Mouse (Mus musculus) limb, embryonic 15.5 days (tissue): ENCODE data around the gene Trim37. TPM values are rescaled to one million over a fixed set of nuclear protein-coding genes. Genes with fewer than 3 reads are reported as not detected.

ENCODE experiments used
- ATAC-seq: fragments of 200-750 bp; cut with Nextera tagmentation; 2 replicates; pipeline ENCODE4 v1.8.0; 2017; ENCODE audit warnings: low read depth, moderate TSS enrichment; ENCODE audit not compliant: insufficient number of reproducible peaks, low FRiP score, low TSS enrichment
- H3K27ac ChIP-seq: fragments of 300-500 bp; sonication (generic); 2 replicates; pipeline ENCODE4 v1.5.1; 2015; ENCODE audit warnings: moderate library complexity, mild to moderate bottlenecking, inconsistent platforms
- H3K27me3 ChIP-seq: fragments of 300-500 bp; sonication (generic); 2 replicates; pipeline ENCODE4 v1.6.1; 2015; ENCODE audit warnings: inconsistent platforms
- H3K36me3 ChIP-seq: fragments of 300-500 bp; sonication (generic); 2 replicates; pipeline ENCODE4 v1.6.1; 2015; ENCODE audit warnings: inconsistent platforms
- H3K4me1 ChIP-seq: fragments of 300-500 bp; sonication (generic); 2 replicates; pipeline ENCODE4 v1.6.1; 2015; ENCODE audit warnings: inconsistent platforms
- H3K4me2 ChIP-seq: fragments of 300-500 bp; sonication (generic); 2 replicates; pipeline ENCODE4 v1.6.1; 2015; ENCODE audit warnings: mild to moderate bottlenecking, inconsistent platforms
- H3K4me3 ChIP-seq: fragments of 300-500 bp; sonication (generic); 2 replicates; pipeline ENCODE4 v1.5.1; 2015; ENCODE audit warnings: mild to moderate bottlenecking, inconsistent platforms
- H3K9ac ChIP-seq: fragments of 300-500 bp; sonication (generic); 2 replicates; pipeline ENCODE4 v1.6.1; 2015; ENCODE audit warnings: inconsistent platforms
- H3K9me3 ChIP-seq: fragments of 300-500 bp; sonication (generic); 2 replicates; pipeline ENCODE4 v1.6.1; 2016; ENCODE audit warnings: inconsistent platforms
- WGBS: fragments of 180-500 bp; shearing (Covaris S2); methylation state at CpG from one replicate; pipeline ENCODE4 v1.1.7; 2015; 5-methylcytosine and 5-hydroxymethylcytosine counted together
- polyA plus RNA-seq: library from polyadenylated mRNA; unstranded; fragments of >200 nt; fragmentation: Nextera tagmentation; extraction: Ambion mirVana; gene quantifications from 2 replicates; pipeline ENCODE4 v1.2.1, GENCODE M21; 2015

The Trim37 gene
- polyA plus RNA-seq: 19.1 and 23.7 TPM in 2 replicates

- peak within 1 kb of the TSS; percentile 89 for H3K4me3 ChIP-seq
- H3K9me3 ChIP-seq: no peaks in the 10 kb centered on the region
- peak; percentile 94 for ATAC-seq
- H3K4me1 ChIP-seq: 0 out of 2 replicates have a peak, but pooled peaks cover 14% of the 10 kb centered on the region
- H3K27ac ChIP-seq: peak within 1 kb of the TSS; percentile 88
- H3K9ac ChIP-seq: peak within 1 kb of the TSS; percentile 67
- under 1% methylated on average over 83 of the region's 105 CpGs for WGBS
- peaks cover 20% of the 10 kb centered on the region for H3K36me3 ChIP-seq
- H3K27me3 ChIP-seq: no peaks in the 10 kb centered on the region
- peak within 1 kb of the TSS; percentile 86 for H3K4me2 ChIP-seq
Measured at GRCm38 (mm10) chr11:87126824-87127816, at the start of gene Trim37. Gene Trim37 (plus strand): TSS chr11:87127077.

- WGBS: 76% methylated on average over 1 of the region's 1 CpGs
- Histone ChIP-seq H3K4me2 (no peak overlapping the region), H3K27ac (no peak overlapping the region), H3K4me3 (no peak overlapping the region), H3K27me3 (no peaks in the 10 kb centered on the region), H3K36me3 (peaks cover 53% of the 10 kb centered on the region), H3K9ac (no peak overlapping the region), H3K9me3 (no peaks in the 10 kb centered on the region), H3K4me1 (peaks cover 22% of the 10 kb centered on the region)
- no peak for ATAC-seq
Measured at GRCm38 (mm10) chr11:87083712-87084111, 43.2 kb upstream of the Trim37 start.

DNA sequence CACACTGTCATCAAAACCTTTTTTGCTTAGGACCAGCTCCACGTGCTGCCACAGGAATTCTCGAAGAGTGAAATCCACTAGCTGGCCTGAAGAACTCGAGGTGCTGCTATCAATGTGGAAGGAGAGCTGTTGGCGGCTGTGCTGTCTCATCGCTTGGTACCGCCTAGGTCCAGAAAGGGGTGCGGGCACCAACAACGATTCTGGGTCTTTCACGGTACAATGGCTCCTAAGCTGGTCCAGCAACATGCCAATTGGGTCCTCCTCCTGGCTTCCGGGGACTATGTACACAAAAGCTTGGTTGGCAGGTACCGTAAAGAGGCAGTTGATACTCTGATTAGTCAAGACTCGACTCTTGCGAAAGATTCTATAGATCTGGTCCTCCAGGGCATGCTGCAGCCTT lies 41.4 kb upstream of the Trim37 start:
- Histone ChIP-seq H3K9ac (no peak overlapping the region), H3K36me3 (peaks cover 47% of the 10 kb centered on the region), H3K27ac (no peak overlapping the region), H3K4me2 (peak overlapping the region; percentile 74), H3K4me1 (peaks cover 22% of the 10 kb centered on the region), H3K9me3 (no peaks in the 10 kb centered on the region), H3K27me3 (no peaks in the 10 kb centered on the region), H3K4me3 (peak overlapping the region; percentile 94)
- 89% methylated on average over 13 of the region's 13 CpGs for WGBS
- no peak for ATAC-seq

- peak within 1 kb of the TSS; percentile 83 for H3K27ac ChIP-seq
- peaks cover 44% of the 10 kb centered on the region for H3K36me3 ChIP-seq
- peak within 1 kb of the TSS; percentile 74 for H3K4me2 ChIP-seq
- H3K4me1 ChIP-seq: peaks cover 22% of the 10 kb centered on the region
- WGBS: 1% methylated on average over 43 of the region's 43 CpGs
- H3K4me3 ChIP-seq: peak within 1 kb of the TSS; percentile 94
- peak within 1 kb of the TSS; percentile 91 for H3K9ac ChIP-seq
- ATAC-seq: peak; percentile 85
- H3K27me3 ChIP-seq: no peaks in the 10 kb centered on the region
- H3K9me3 ChIP-seq: no peaks in the 10 kb centered on the region
Measured at GRCm38 (mm10) chr11:87086290-87086984, 40.4 kb upstream of the Trim37 start, which contains the start of gene Smg8. Gene Smg8 (minus strand): TSS chr11:87086774.

GRCm38 (mm10) chr11:87087142-87087541 lies 39.7 kb upstream of the Trim37 start:
- Histone ChIP-seq H3K27ac (peak overlapping the region; percentile 83; the same call in 1 of the 2 replicates), H3K9me3 (no peaks in the 10 kb centered on the region), H3K4me1 (peaks cover 20% of the 10 kb centered on the region), H3K9ac (no peak overlapping the region), H3K4me3 (peak overlapping the region; percentile 94), H3K36me3 (peaks cover 44% of the 10 kb centered on the region), H3K27me3 (no peaks in the 10 kb centered on the region), H3K4me2 (peak overlapping the region; percentile 74)
- no peak for ATAC-seq
- WGBS: 54% methylated on average over 2 of the region's 2 CpGs

GRCm38 (mm10) chr11:87108409-87108754 lies 18.5 kb upstream of the Trim37 start, which contains the start of gene Prr11:
Gene Prr11 (minus strand): TSS chr11:87108708.
- Histone ChIP-seq H3K4me2 (peak within 1 kb of the TSS; percentile 61), H3K9me3 (no peaks in the 10 kb centered on the region), H3K4me3 (peak within 1 kb of the TSS; percentile 90), H3K4me1 (peaks cover 4% of the 10 kb centered on the region; the same call in 1 of the 2 replicates), H3K9ac (peak within 1 kb of the TSS; percentile 92), H3K27me3 (no peaks in the 10 kb centered on the region), H3K27ac (peak within 1 kb of the TSS; percentile 97), H3K36me3 (peaks cover 19% of the 10 kb centered on the region)
- ATAC-seq: no peak
- WGBS: under 1% methylated on average over 14 of the region's 14 CpGs

DNA sequence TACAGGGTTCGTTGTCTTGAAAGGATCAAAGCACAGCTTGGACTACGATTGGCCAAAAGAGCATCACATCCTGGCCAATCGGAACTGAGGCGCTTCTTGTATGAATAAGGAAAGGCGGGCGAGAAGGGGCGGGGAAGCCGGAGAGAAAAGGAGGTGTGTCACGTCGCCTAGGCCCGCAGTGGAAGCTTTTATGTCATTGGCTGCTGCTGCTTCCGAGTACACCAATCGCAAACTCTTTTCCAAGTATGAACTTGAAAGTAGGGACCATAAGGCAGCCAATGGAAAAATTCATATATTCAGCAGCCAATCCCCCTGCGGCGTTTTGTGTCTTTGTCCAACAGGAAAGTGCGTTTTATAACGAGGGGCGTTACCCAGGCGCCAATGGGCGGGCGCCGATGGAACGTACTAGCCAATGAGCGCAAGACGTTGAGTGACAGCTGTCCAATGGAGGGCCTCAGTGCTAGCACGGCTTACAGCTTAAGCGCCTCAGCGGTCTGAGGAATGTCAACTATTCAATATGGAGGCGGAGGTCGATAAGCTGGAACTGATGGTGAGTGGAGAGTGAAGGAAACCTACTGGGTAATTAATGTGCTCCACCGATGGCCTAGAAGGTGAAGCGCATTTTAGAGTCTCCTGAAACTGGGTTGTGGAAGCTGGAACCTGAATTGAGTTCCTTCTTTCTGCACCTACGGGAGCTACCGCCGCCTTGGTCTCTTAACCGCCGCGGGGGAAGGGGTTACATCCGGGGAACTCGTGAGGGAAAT lies 17.9 kb upstream of the Trim37 start, which contains the start of gene Ska2:
TSS of gene Ska2 (plus strand) at position 480 of the 764 bp plus-strand sequence.
- Histone ChIP-seq H3K4me3 (peak within 1 kb of the TSS; percentile 90), H3K9me3 (no peaks in the 10 kb centered on the region), H3K4me2 (peak within 1 kb of the TSS; percentile 61), H3K36me3 (peaks cover 16% of the 10 kb centered on the region), H3K4me1 (peaks cover 4% of the 10 kb centered on the region; the same call in 1 of the 2 replicates), H3K9ac (peak within 1 kb of the TSS; percentile 92), H3K27me3 (no peaks in the 10 kb centered on the region), H3K27ac (peak within 1 kb of the TSS; percentile 97)
- WGBS: under 1% methylated on average over 40 of the region's 40 CpGs
- peak; percentile 100 for ATAC-seq

- Histone ChIP-seq H3K27me3 (no peaks in the 10 kb centered on the region), H3K9ac (peak overlapping the region; percentile 92), H3K9me3 (no peaks in the 10 kb centered on the region), H3K27ac (peak overlapping the region; percentile 97), H3K36me3 (peaks cover 10% of the 10 kb centered on the region), H3K4me1 (peaks cover 4% of the 10 kb centered on the region; the same call in 1 of the 2 replicates), H3K4me3 (peak overlapping the region; percentile 90), H3K4me2 (peak overlapping the region; percentile 61)
- under 1% methylated on average over 42 of the region's 42 CpGs for WGBS
- ATAC-seq: no peak
Measured at GRCm38 (mm10) chr11:87109519-87110171, 17.2 kb upstream of the Trim37 start.

DNA sequence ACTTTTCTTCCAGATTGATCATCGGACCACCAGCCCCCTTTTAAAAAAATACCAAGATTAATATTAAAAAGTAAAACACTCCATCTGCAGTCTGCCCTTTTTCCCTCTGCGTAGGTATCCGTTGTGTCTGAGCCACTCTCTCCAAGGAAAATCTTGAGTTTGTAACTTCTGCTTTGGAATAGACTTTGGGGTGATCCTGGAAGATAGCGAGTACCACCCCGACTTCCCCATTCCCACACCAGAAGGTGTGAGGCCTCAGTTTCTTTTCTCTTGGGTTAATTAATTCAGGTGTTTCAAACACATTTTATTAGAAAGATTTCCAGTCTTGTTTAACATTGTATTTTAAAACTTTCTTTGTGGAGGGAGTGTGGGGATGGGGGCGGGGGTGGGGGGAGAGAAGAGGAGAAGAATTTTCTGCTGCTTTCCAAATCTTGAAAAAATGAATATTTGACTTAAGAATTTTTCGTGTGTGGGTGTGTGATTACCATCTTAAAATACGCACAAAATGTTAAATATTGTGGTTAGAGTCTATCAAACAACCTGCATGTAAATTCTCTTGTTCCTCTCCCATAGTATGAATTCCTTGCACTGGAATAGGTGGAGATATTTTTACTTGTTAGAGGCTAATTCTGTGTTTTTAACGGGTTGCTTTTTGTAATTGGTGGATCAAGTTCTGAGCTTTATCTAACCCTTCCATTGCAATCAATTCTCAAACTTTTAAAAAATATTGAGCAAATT lies 16.5 kb upstream of the Trim37 start:
- H3K27me3 ChIP-seq: no peaks in the 10 kb centered on the region
- H3K4me3 ChIP-seq: peak overlapping the region; percentile 90
- WGBS: 4% methylated on average over 9 of the region's 9 CpGs
- peaks cover 4% of the 10 kb centered on the region; the same call in 1 of the 2 replicates for H3K4me1 ChIP-seq
- no peaks in the 10 kb centered on the region for H3K9me3 ChIP-seq
- peak overlapping the region; percentile 61 for H3K4me2 ChIP-seq
- no peak for ATAC-seq
- peak overlapping the region; percentile 92 for H3K9ac ChIP-seq
- peak overlapping the region; percentile 97 for H3K27ac ChIP-seq
- H3K36me3 ChIP-seq: peaks cover 10% of the 10 kb centered on the region

GRCm38 (mm10) chr11:87121864-87122263 lies 5.0 kb upstream of the Trim37 start:
- 83% methylated on average over 8 of the region's 8 CpGs for WGBS
- no peak for ATAC-seq
- Histone ChIP-seq H3K4me1 (0 out of 2 replicates have a peak, but pooled peaks cover 4% of the 10 kb centered on the region), H3K4me2 (no peak overlapping the region), H3K9ac (no peak overlapping the region), H3K36me3 (peaks cover 59% of the 10 kb centered on the region), H3K4me3 (no peak overlapping the region), H3K27me3 (no peaks in the 10 kb centered on the region), H3K27ac (no peak overlapping the region), H3K9me3 (no peaks in the 10 kb centered on the region)
